Mouse (Mus musculus) v-Abl transformed pro-B cells (cell line): ENCODE results near the gene Slc12a6.

ENCODE experiments used
- in situ Hi-C, 2 experiments: fragments of 400-800 bp; cut with MboI; formaldehyde crosslinking; loops; one replicate each; pipeline ENCODE4 v1.15.1; 2025; ENCODE audit not compliant: unreplicated experiment in 2 of 2

Gene Slc12a6

GRCm38 (mm10) chr2:112265448-112266241, at the start of gene Slc12a6:
TSS of gene Slc12a6 (plus strand) at chr2:112265825.
- in situ Hi-C loops = loop anchor here (10.0 kb wide), 4 partner anchors 69 to 1579 kb away; partner anchors contain the start of genes Arhgap11a (in 1 of the 2), Chrm5 (in 1 of the 2) and Emc7 (in 1 of the 2)

DNA sequence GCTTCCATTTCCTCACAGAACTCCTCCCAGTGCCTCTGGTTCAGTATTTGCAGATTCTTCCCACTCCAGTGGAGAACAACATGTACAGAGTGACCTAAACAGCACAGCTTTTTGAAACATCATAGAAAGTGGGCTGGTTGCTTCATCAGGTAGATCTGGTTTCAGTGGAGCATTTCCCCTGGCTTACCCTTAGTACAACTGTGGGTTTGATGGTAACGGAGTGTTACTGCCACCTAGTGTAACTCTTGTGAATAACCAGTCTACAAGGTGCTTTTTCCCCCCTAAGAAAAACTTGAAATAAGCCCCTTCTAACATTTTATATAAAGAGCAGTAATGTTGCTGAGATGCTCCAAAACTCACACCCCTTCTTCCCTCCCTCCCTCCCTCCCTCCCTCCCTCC, 49.6 kb upstream of the Slc12a6 start:
- in situ Hi-C loops = loop anchor here (25.0 kb wide), 2 partner anchors 571 to 2004 kb away; no protein-coding TSS in a partner anchor

GRCm38 (mm10) chr2:112217614-112218013, 48.0 kb upstream of the Slc12a6 start:
- in situ Hi-C loops = loop anchor here (25.0 kb wide), 2 partner anchors 570 to 2005 kb away; no protein-coding TSS in a partner anchor

GRCm38 (mm10) chr2:112220880-112221279, 44.7 kb upstream of the Slc12a6 start:
- in situ Hi-C loops = loop anchor here (25.0 kb wide), 2 partner anchors 566 to 2009 kb away; no protein-coding TSS in a partner anchor

DNA sequence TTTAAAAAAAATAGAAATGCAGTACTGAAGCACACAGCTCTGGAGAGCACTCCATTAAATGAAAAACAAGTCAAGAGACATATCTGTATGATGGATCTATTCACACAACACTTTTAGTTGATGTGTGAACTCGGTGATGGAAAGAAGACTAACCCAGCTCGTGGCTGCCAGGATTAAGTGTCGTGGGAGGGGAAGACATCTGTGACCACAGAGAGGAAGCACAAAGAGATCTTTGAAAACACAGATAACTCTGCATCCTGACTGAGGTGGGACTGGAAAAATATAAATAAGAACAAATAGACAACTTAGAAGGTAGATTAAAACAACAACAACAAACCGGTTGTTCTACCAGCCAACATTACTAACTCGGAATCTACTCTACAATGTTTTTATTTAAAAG, 43.0 kb upstream of the Slc12a6 start:
- in situ Hi-C loops = loop anchor here (25.0 kb wide), 2 partner anchors 565 to 2010 kb away; no protein-coding TSS in a partner anchor

DNA sequence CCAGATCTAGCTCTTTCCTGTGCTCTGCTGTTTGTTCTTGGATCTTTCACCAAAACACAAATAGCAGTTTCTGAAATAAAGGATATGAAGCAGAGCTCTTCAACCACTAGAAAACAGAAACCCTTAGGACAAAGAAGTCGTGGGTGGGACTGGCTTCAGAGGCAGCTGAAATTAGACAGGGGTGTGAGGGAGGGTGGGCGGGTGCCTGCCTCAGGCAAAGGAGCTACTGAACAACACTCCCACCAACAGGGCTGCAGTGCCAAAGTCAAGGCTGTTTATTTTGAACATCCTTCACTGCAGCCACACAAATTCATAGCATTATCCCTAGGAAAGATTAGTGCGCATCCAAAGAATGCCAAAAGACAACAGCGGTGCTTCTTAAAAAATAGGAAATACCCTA, 41.3 kb upstream of the Slc12a6 start:
- in situ Hi-C loops = loop anchor here (25.0 kb wide), 2 partner anchors 563 to 2012 kb away; no protein-coding TSS in a partner anchor

- in situ Hi-C loops = no loop called here
These were observed 33.0 kb upstream of the Slc12a6 start for GRCm38 (mm10) chr2:112232623-112233022.

GRCm38 (mm10) chr2:112236620-112237019, 29.0 kb upstream of the Slc12a6 start:
- in situ Hi-C loops = no loop called here

DNA sequence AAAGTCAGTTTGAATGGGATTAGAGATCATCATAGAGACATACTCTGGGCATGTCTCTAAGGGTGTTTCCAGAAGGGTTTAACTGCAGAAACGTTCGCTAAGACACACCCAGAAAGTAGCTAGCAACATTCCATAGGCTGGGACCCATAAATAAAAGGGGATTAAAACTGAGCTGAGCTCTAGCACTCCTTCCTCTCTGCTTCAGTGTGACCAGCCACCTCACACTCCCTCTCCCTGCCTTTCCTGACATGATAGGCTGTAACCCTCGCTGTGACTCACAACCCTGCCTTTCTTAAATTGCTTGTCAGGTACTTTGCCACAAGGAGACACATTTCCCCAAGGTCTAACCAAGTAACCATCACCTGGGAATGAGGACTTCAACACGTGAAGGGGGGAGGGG, 27.6 kb upstream of the Slc12a6 start:
- in situ Hi-C loops = no loop called here

DNA sequence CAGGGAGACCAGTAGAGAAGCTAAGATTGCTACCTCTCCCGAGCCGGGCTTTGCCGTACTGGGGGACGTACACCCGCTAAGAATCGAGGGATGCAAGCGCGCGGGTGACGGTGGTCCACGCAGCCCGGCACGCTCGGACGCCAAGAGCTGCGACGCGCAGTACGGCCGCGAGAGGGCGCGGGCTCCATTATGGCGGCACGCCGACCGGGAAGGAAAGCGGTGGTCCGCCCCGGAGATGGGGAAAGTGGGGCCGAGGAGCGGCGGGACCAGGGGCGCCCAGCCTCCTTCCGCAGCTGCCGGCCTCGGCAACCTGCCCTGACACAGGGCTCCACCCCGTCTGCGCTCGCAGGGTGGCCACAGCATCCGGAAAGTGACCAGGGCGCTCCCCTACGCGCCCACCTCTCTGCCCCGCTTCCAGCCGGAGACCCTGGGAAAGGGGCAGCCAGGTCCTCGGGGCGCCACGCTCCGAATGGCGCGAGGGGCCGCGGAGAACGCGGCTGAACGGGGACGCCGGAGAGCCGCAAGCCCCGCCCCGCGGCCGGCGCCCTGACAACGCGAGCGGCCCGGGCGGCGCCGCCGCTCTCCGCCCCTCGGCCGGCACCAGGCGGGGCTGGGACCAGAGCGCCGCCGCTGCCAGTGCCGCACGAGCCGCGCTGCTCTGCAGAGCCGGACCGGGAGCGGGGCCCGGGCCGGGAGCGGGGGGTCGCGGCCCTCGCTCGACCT, 26.3 kb upstream of the Slc12a6 start, which contains the start of gene Lpcat4:
TSS of gene Lpcat4 (plus strand) at position 257 of the 723 bp plus-strand sequence.
- in situ Hi-C loops = no loop called here

- in situ Hi-C loops = no loop called here
These were observed 25.5 kb upstream of the Slc12a6 start for GRCm38 (mm10) chr2:112239935-112240721.

DNA sequence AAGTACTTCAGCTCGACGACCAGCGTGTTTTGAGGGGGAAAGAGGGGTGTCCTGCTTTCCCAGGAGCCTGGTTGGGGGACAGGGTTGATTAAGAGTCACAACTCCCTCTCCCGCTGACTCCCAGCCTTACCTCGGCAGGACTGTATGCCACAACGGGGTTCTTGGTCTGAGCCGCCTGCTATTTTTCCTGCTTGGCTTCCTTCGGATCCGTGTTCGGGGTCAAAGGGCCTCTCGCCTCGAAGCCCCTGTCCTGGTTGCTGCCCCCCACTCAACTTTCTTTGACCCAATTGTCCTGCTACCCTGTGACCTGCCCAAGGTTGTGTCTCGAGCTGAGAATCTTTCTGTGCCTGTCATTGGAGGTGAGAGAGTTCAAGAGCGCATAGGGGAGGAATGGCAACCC, 23.8 kb upstream of the Slc12a6 start:
- in situ Hi-C loops = no loop called here

- in situ Hi-C loops = no loop called here
These were observed 20.3 kb upstream of the Slc12a6 start for GRCm38 (mm10) chr2:112245307-112245706.

DNA sequence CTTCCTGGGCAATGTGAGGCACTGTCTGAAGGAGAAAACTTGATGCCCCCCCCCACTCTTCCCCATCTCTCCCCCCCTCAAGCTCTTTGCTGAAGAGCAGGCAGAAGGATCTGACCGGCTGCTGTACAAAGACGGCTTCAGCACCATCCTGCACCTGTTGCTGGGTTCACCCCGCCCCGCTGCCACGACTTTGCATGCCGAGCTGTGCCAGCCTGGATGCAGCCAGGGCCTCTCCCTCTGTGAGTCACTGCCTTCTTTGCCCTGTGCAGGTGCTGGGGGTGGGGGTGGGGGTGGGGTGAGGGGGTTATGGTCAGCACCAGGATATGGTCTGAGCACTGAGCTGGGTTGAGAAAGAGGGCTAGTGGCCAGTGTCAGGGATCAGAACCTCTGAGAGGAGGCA, 19.4 kb upstream of the Slc12a6 start:
- in situ Hi-C loops = no loop called here

GRCm38 (mm10) chr2:112247323-112247722, 18.3 kb upstream of the Slc12a6 start:
- in situ Hi-C loops = no loop called here

GRCm38 (mm10) chr2:112249780-112250453, 15.7 kb upstream of the Slc12a6 start:
- in situ Hi-C loops = no loop called here

DNA sequence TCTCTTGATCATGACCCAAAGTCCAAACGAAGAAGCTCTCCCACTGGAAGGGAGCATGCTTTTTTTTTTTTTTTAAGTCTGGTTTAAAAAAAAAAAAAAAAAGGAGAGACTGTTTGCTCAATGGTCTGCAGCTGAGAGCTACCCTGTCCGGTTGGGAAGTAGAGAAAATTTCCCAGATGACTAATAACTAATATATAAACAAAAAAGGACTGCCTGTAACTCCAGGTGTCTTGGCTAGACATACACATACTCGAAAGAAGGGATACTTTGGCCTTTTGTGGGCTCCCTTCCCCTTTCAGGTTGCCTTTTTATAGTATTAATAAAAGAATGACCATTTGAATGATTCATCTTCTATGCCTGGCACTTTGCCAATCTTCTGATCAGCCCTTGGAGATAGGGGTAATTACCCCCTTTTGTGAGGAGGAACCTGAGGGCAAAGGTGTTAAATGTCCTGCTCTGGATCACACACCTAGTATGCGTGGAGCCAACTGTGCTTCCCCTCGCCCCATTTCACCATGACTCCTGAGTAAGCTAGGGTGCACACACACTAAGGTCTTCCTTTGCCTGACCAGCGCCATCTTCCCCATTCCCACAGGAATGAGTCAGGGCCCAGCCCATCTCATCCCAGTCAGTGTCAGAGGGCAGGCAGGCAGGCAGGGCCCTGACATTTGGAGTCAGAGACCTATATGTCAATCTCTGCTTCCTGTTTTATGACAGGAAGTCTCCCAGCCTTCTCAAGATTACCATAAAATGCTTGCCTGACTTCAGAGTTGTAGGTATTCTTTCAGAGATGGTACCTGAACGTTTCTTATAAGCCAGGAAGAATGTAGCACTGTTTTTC, 10.7 kb upstream of the Slc12a6 start:
- in situ Hi-C loops = no loop called here

DNA sequence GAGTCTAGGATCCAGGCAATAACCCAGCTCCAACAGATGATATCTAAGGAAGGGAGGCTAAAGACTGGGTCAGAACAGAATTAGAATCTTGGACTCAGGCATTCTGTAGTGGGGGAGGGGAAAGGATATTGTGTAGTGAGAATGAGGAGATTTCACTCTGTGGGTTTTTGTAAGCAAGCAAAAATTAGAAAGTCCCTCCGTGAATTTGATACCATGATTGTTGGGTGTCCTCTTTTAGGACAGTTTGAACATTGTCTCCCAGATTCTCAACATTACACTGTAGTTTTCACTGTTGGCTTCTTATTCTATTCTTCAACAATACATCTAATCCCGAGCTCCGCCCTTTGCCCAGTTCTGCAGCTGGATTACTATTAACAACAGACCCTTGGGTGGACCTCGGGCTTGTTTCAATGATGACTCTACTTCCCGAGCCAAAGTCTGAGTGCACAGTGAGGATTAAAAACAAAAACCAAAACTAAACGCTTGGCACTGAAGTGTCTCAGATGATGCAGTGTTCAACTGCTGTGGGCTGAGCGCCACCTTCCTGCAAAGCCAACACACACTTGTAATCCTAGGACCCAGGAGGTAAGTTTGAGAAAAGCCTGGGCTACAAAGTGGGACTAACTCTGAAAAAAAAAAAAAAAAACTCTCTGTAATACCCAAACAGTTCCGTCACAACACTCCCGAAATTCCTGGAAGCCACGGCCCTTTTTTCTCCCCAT, 6.2 kb upstream of the Slc12a6 start, which contains the start of gene Nutm1:
TSS of gene Nutm1 (minus strand) at position 51 of the 722 bp plus-strand sequence.
- in situ Hi-C loops = no loop called here
